Mouse (Mus musculus) 416B (cell line): ENCODE results near the gene Slc5a12.

Experiments
- DNase-seq: peaks from one replicate; pipeline ENCODE4 v3.0.0; 2011; ENCODE audit warnings: low read depth

The Slc5a12 gene

DNA sequence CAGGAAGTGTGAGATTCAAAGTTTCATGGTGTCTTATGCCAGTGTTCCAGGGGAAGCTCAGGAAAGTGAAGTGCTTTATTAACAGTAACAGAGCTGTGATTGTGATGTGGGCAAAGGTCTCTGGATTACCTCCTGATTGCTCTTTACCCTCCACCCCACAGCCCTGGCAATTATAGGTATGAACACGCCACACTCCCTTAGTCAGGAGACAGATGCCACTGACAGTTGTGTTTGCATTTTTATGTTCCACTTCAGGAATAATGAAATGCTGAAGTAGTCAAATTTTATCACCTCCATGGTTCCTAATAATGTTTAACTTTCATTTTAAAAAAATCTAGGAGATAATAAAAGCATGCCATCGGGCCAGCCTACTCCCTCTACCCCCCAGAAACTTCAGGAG is at the start of gene Slc5a12:
Slc5a12 (plus strand) TSS at position 367 of the 400 bp plus-strand sequence.
- DNase-seq, result no peak

DNA sequence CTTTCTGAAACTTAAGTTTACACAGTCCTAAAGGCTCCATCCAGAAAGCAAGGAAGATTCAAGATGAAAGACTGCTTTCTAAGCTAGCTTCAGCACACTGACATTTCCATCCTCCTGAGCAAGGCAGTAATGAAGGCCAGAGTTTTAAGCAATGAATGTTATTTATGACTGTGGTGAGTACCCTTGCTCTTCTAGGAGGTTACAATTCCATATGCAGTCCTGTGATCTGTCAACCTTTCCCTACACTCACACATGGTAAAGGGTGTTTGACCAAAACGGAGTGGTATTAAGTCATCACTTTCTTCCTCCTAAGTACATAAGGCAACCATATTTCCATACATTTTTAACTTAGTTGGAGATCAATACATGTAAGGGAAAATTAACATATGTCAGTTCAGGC is 41.0 kb upstream of the Slc5a12 start:
- DNase-seq, result no peak

DNA sequence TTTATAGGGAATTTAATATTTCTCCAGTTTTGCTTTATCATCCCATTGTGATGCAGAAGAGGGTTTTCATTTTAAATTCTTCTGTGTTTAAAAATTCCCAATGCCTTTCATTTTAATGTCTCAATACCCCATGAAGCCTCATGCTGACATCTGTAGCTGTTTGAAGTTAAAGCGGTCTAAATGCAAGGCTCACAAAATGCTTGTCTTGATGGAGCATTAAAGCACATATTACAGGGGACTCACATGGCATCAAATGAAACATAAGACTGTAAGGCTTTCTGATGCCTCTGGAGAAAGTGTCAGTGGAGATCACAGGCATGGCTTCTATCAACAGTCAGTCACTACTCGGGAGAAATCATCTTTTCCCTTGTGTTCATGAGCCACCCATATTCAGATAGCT is 34.5 kb upstream of the Slc5a12 start:
- no peak for DNase-seq

DNA sequence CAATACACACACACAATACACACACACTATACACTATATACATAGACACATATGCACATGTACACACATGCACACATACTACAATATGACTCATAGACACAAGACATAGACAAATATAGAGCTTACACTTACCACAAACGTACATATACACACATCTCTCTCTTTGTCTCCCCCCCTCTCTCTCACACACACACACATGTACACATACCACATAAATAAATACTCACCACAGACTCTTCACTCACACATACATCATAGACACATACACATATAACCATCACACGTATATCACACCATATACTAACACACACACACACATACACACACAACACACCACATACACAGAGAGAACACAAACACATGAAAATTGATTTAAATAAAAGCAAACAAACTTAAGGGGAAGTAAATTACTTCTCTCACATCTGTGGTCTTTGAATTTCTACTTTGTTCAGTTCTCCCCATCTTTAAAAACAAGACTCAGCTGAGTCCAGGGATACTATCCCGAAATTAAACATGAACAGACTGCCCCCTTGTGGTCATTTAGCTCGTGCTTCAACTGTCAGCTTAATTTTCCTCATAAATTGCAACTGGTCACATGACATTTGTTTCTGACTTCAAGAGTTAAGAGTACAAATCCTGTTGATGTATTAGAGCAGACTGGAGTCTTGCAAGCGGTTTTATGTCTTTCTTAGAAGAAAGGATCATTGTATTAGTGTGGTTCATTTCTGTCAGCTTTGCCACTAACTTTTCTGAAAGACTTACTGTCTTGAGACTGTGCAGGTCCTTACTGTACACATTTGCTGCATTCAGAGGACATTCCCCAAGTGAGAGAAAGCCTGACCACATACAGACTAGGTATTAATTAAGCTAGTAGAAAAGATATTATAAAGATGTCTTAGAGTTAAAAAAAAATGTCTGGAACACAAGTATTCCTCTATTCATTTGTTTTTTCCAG is 32.1 kb upstream of the Slc5a12 start:
- DNase-seq, result peak; percentile 70

DNA sequence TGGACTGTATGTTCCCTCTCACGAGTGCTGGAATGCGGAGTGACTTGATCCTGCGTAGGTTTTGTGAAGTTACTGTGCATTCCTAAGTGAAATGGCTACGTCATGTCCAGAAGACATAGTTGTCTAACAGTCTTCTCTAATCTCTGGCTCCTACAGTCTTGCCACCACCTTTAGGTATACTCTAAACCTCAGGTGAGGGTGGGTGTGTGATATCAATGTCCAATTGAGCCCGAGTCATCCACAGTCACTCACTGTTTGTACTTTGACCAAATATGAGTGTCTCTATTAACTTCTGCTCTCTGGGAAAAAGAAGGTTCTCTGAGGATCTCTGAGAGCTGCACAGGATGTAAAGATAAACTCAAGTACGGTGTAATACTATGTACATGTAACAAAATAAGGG is 10.4 kb upstream of the Slc5a12 start:
- DNase-seq, result no peak

DNA sequence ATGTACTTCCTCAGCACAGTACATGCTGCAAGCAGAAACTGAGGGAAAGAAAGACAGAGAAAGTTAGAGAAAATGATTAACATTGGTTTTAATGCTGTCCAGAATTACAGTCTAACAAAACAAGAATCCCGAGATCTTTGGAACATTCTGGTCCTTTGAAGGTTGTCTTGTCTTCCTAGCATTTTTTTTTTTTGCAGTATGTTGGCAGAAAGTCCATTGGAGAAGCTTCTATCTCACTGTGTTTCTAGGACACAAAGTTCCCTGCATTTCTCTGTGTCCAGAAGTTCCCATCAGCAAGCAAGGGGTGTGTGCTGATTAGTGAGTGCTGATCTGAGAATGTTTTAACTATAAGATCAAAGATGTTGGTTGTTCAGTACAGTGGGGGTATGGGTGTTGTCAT is 7.1 kb upstream of the Slc5a12 start:
- DNase-seq, result no peak

DNA sequence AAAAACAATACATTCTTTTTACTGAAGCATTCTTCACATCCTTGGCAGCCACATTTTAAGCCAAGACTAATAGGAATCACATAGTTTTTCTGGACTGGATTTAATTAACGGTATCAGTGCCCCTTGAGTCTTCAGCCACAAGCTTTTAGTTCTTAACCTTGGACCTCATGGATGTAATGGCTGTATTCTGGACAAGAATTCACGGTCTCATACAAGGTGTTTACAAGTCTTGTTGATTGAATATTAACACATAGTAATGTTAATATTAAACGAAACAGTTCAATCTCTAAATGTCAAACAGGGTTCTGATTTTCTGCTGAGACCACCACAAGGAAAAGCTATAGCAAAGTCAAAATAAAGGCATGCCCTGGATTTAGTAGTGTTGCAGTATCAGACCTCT is 4.8 kb upstream of the Slc5a12 start:
- no peak for DNase-seq

DNA sequence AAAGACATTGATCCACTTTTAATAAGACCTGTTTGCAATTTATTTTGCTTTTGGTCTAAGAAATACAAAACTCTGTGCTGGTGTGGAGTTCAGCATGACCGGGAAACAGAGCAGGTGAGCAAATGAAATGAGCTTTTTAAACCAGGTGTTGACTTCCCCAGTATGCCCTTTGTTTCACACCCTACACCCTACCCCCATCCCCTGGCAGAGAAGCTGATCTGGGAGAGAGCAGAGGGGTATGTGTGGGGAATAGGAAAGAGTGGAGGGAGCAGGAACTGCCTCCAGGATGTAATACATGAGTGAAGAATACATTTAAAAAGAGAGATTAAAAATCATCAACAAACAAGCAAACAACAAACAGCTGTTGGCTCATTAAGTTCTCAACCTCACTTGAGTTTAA is 47.3 kb downstream of the Slc5a12 start:
- DNase-seq, result no peak

DNA sequence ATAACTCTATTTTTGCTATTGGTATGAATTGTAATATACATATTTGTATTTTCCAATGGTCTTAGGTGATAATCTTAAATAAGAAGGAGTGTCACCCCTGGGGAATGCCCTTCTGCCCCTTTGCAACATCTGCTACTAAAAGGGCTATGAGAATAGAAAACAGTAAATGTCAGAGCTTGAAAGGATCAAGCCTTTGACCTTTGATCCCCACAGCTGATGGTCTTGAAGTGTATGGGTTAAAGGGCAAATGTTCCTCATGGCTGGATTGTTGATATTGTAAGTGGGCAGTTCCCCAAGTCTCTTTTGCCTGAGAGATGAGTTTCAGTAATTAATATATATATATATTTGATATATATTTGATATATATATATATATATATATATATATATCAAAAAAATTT is 47.7 kb downstream of the Slc5a12 start:
- no peak for DNase-seq

DNA sequence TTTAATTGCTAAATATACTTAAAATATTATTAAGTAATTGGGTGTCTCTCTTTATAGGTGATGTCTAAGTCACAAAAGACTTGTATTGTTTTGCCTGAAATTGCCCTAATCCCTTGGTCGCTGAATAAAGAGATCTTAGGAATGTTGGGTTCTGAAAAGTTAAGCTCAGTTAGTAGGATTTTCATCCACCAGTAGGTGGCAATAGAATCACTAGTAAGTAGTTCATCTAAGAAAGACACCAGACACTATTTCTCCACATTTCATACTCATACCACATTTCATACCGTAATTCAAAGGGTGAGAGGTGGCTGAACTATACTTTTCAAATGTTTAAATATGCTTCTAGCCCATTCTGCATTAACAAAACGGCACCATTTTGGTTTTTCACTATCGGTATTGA is 66.2 kb downstream of the Slc5a12 start:
- peak; percentile 62 for DNase-seq

DNA sequence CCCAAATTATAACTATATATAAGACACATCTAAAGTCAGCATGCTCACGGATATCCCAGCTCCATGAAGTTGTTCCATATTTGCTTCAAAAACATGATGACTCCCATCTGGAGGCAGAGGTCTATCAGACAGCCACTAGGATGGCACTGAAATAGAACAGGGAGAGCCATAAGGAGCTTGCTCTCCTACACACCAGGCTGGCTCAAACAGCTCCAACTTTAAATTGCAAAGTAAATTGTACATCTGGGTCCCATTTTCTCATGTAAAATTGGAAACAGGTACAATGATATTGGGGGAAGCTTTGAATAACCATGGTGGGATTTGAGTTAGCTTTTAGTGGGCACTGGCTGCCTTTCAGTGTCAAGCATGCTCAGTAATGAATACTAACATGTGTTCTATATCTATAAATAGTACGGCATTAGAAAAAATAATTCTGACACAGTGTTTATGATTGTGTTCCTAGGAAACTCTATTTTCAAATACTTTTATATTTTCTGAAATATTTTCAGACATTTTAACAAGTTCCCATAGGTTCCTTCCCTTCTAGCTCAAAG is 74.0 kb downstream of the Slc5a12 start:
- DNase-seq, result no peak
